Mouse (Mus musculus): ENCODE measurements around the gene H13. TPM values are rescaled to one million over a fixed set of nuclear protein-coding genes. Genes with fewer than 3 reads are reported as not detected.

Gene H13
- polyA plus RNA-seq, 1 experiment from 2014 or later: 181 TPM

GRCm38 (mm10) chr2:152672166-152672565, 2.9 kb downstream of the H13 start:
- peaks cover 8% of the 10 kb centered on the region for H3K36me3 ChIP-seq (ENCODE audit: control insufficient read depth, insufficient read depth, low read length)
- peaks cover 35% of the 10 kb centered on the region for H3K4me1 ChIP-seq (ENCODE audit: control insufficient read depth, insufficient read depth, low read length)
- H3K4me2 ChIP-seq (ENCODE audit: low read length): peak overlapping the region; percentile 100
- peak overlapping the region; percentile 93 for H3K9ac ChIP-seq (ENCODE audit: low read depth, low read length)
- H3K27me3 ChIP-seq (ENCODE audit: control insufficient read depth, insufficient read depth, low read depth, low read length): no peaks in the 10 kb centered on the region
- no peaks in the 10 kb centered on the region for H3K9me3 ChIP-seq (replicated peaks; ENCODE audit: control insufficient read depth, low read length, poor library complexity, severe bottlenecking)
- ATAC-seq: no peak
- peak overlapping the region; percentile 12; the same call in 1 of the 2 replicates for H3K27ac ChIP-seq (ENCODE audit: low read length)
- peak overlapping the region; percentile 86 for H3K4me3 ChIP-seq (ENCODE audit: low read depth, low read length)
- WGBS: 80% methylated on average over 12 of the region's 12 CpGs

GRCm38 (mm10) chr2:152674148-152674547, 4.9 kb downstream of the H13 start:
- no peak overlapping the region for H3K27ac ChIP-seq (ENCODE audit: low read length)
- H3K9ac ChIP-seq (ENCODE audit: low read depth, low read length): 0 out of 2 replicates have a peak overlapping the region, but pooled peaks have one; percentile 22
- H3K27me3 ChIP-seq (ENCODE audit: control insufficient read depth, insufficient read depth, low read depth, low read length): no peaks in the 10 kb centered on the region
- WGBS: 89% methylated on average over 11 of the region's 11 CpGs
- ATAC-seq: no peak
- peaks cover 39% of the 10 kb centered on the region for H3K4me1 ChIP-seq (ENCODE audit: control insufficient read depth, insufficient read depth, low read length)
- no peak overlapping the region for H3K4me2 ChIP-seq (ENCODE audit: low read length)
- peaks cover 21% of the 10 kb centered on the region for H3K36me3 ChIP-seq (ENCODE audit: control insufficient read depth, insufficient read depth, low read length)
- H3K9me3 ChIP-seq (replicated peaks; ENCODE audit: control insufficient read depth, low read length, poor library complexity, severe bottlenecking): no peaks in the 10 kb centered on the region
- H3K4me3 ChIP-seq (ENCODE audit: low read depth, low read length): no peak overlapping the region

GRCm38 (mm10) chr2:152675252-152675791, 6.1 kb downstream of the H13 start:
- Histone ChIP-seq H3K36me3 (ENCODE audit: control insufficient read depth, insufficient read depth, low read length) (peaks cover 24% of the 10 kb centered on the region), H3K9ac (ENCODE audit: low read depth, low read length) (no peak overlapping the region), H3K27ac (ENCODE audit: low read length) (no peak overlapping the region), H3K4me1 (ENCODE audit: control insufficient read depth, insufficient read depth, low read length) (peaks cover 39% of the 10 kb centered on the region), H3K4me2 (ENCODE audit: low read length) (no peak overlapping the region), H3K27me3 (ENCODE audit: control insufficient read depth, insufficient read depth, low read depth, low read length) (no peaks in the 10 kb centered on the region), H3K4me3 (ENCODE audit: low read depth, low read length) (no peak overlapping the region), H3K9me3 (replicated peaks; ENCODE audit: control insufficient read depth, low read length, poor library complexity, severe bottlenecking) (no peaks in the 10 kb centered on the region)
- ATAC-seq: no peak
- WGBS: 87% methylated on average over 13 of the region's 13 CpGs

GRCm38 (mm10) chr2:152678302-152678701, 9.0 kb downstream of the H13 start:
- no peak overlapping the region for H3K27ac ChIP-seq (ENCODE audit: low read length)
- peaks cover 14% of the 10 kb centered on the region for H3K4me1 ChIP-seq (ENCODE audit: control insufficient read depth, insufficient read depth, low read length)
- peak; percentile 54; the same call in 1 of the 2 replicates for ATAC-seq
- H3K36me3 ChIP-seq (ENCODE audit: control insufficient read depth, insufficient read depth, low read length): peaks cover 43% of the 10 kb centered on the region
- no peak overlapping the region for H3K9ac ChIP-seq (ENCODE audit: low read depth, low read length)
- no peak overlapping the region for H3K4me2 ChIP-seq (ENCODE audit: low read length)
- no peaks in the 10 kb centered on the region for H3K9me3 ChIP-seq (replicated peaks; ENCODE audit: control insufficient read depth, low read length, poor library complexity, severe bottlenecking)
- H3K4me3 ChIP-seq (ENCODE audit: low read depth, low read length): no peak overlapping the region
- 45% methylated on average over 3 of the region's 3 CpGs for WGBS
- no peaks in the 10 kb centered on the region for H3K27me3 ChIP-seq (ENCODE audit: control insufficient read depth, insufficient read depth, low read depth, low read length)

GRCm38 (mm10) chr2:152678925-152679324, 9.7 kb downstream of the H13 start:
- peaks cover 49% of the 10 kb centered on the region for H3K36me3 ChIP-seq (ENCODE audit: control insufficient read depth, insufficient read depth, low read length)
- no peaks in the 10 kb centered on the region for H3K9me3 ChIP-seq (replicated peaks; ENCODE audit: control insufficient read depth, low read length, poor library complexity, severe bottlenecking)
- 87% methylated on average over 5 of the region's 5 CpGs for WGBS
- no peak overlapping the region for H3K9ac ChIP-seq (ENCODE audit: low read depth, low read length)
- no peaks in the 10 kb centered on the region for H3K27me3 ChIP-seq (ENCODE audit: control insufficient read depth, insufficient read depth, low read depth, low read length)
- no peak for ATAC-seq
- peaks cover 11% of the 10 kb centered on the region for H3K4me1 ChIP-seq (ENCODE audit: control insufficient read depth, insufficient read depth, low read length)
- H3K4me2 ChIP-seq (ENCODE audit: low read length): no peak overlapping the region
- no peak overlapping the region for H3K4me3 ChIP-seq (ENCODE audit: low read depth, low read length)
- H3K27ac ChIP-seq (ENCODE audit: low read length): no peak overlapping the region

- Histone ChIP-seq H3K9me3 (replicated peaks; ENCODE audit: control insufficient read depth, low read length, poor library complexity, severe bottlenecking) (no peaks in the 10 kb centered on the region), H3K36me3 (ENCODE audit: control insufficient read depth, insufficient read depth, low read length) (peaks cover 57% of the 10 kb centered on the region), H3K27me3 (ENCODE audit: control insufficient read depth, insufficient read depth, low read depth, low read length) (no peaks in the 10 kb centered on the region), H3K4me3 (ENCODE audit: low read depth, low read length) (no peak overlapping the region), H3K9ac (ENCODE audit: low read depth, low read length) (no peak overlapping the region), H3K27ac (ENCODE audit: low read length) (peak overlapping the region; percentile 61), H3K4me2 (ENCODE audit: low read length) (no peak overlapping the region), H3K4me1 (ENCODE audit: control insufficient read depth, insufficient read depth, low read length) (peaks cover 8% of the 10 kb centered on the region; the same call in 1 of the 2 replicates)
- 80% methylated on average over 8 of the region's 8 CpGs for WGBS
- ATAC-seq: peak; percentile 54
Observed at GRCm38 (mm10) chr2:152679701-152680355, 10.6 kb downstream of the H13 start.

GRCm38 (mm10) chr2:152683086-152683485, 13.8 kb downstream of the H13 start:
- peaks cover 9% of the 10 kb centered on the region; the same call in 1 of the 2 replicates for H3K4me1 ChIP-seq (ENCODE audit: control insufficient read depth, insufficient read depth, low read length)
- H3K36me3 ChIP-seq (ENCODE audit: control insufficient read depth, insufficient read depth, low read length): peaks cover 70% of the 10 kb centered on the region
- H3K27ac ChIP-seq (ENCODE audit: low read length): no peak overlapping the region
- no peak for ATAC-seq
- no peak overlapping the region for H3K4me3 ChIP-seq (ENCODE audit: low read depth, low read length)
- 94% methylated on average over 5 of the region's 5 CpGs for WGBS
- no peak overlapping the region for H3K4me2 ChIP-seq (ENCODE audit: low read length)
- H3K9ac ChIP-seq (ENCODE audit: low read depth, low read length): no peak overlapping the region
- H3K27me3 ChIP-seq (ENCODE audit: control insufficient read depth, insufficient read depth, low read depth, low read length): no peaks in the 10 kb centered on the region
- H3K9me3 ChIP-seq (replicated peaks; ENCODE audit: control insufficient read depth, low read length, poor library complexity, severe bottlenecking): no peaks in the 10 kb centered on the region; the same call in 1 of the 2 replicates

- Histone ChIP-seq H3K36me3 (ENCODE audit: control insufficient read depth, insufficient read depth, low read length) (peaks cover 65% of the 10 kb centered on the region), H3K9me3 (replicated peaks; ENCODE audit: control insufficient read depth, low read length, poor library complexity, severe bottlenecking) (no peaks in the 10 kb centered on the region; the same call in 1 of the 2 replicates), H3K4me1 (ENCODE audit: control insufficient read depth, insufficient read depth, low read length) (peaks cover 3% of the 10 kb centered on the region; the same call in 1 of the 2 replicates), H3K9ac (ENCODE audit: low read depth, low read length) (no peak overlapping the region), H3K27ac (ENCODE audit: low read length) (peak overlapping the region; percentile 71), H3K27me3 (ENCODE audit: control insufficient read depth, insufficient read depth, low read depth, low read length) (no peaks in the 10 kb centered on the region), H3K4me3 (ENCODE audit: low read depth, low read length) (no peak overlapping the region), H3K4me2 (ENCODE audit: low read length) (peak overlapping the region; percentile 24)
- ATAC-seq: peak; percentile 19
- WGBS: 62% methylated on average over 12 of the region's 12 CpGs
Observed at GRCm38 (mm10) chr2:152686399-152686798, 17.1 kb downstream of the H13 start.

GRCm38 (mm10) chr2:152686806-152687267, 17.6 kb downstream of the H13 start, which contains the start of gene Mcts2:
Gene Mcts2, plus strand, starts transcription at chr2:152687035.
- ATAC-seq: peak; percentile 95
- peak within 1 kb of the TSS; percentile 47 for H3K4me3 ChIP-seq (ENCODE audit: low read depth, low read length)
- H3K4me2 ChIP-seq (ENCODE audit: low read length): peak within 1 kb of the TSS; percentile 55
- peaks cover 62% of the 10 kb centered on the region for H3K36me3 ChIP-seq (ENCODE audit: control insufficient read depth, insufficient read depth, low read length)
- no peaks in the 10 kb centered on the region; the same call in 1 of the 2 replicates for H3K9me3 ChIP-seq (replicated peaks; ENCODE audit: control insufficient read depth, low read length, poor library complexity, severe bottlenecking)
- peaks cover 3% of the 10 kb centered on the region; the same call in 1 of the 2 replicates for H3K4me1 ChIP-seq (ENCODE audit: control insufficient read depth, insufficient read depth, low read length)
- H3K9ac ChIP-seq (ENCODE audit: low read depth, low read length): peak within 1 kb of the TSS; percentile 44; the same call in 1 of the 2 replicates
- H3K27ac ChIP-seq (ENCODE audit: low read length): peak within 1 kb of the TSS; percentile 71
- WGBS: 53% methylated on average over 45 of the region's 45 CpGs
- H3K27me3 ChIP-seq (ENCODE audit: control insufficient read depth, insufficient read depth, low read depth, low read length): no peaks in the 10 kb centered on the region
